Mouse (Mus musculus): ENCODE data around the gene Fam110a.

The Fam110a gene

GRCm38 (mm10) chr2:151925715-151926114 is 54.3 kb downstream of the Fam110a start:
- DNase-seq, result no peak

GRCm38 (mm10) chr2:151924276-151924675 is 55.7 kb downstream of the Fam110a start:
- DNase-seq, result no peak

DNA sequence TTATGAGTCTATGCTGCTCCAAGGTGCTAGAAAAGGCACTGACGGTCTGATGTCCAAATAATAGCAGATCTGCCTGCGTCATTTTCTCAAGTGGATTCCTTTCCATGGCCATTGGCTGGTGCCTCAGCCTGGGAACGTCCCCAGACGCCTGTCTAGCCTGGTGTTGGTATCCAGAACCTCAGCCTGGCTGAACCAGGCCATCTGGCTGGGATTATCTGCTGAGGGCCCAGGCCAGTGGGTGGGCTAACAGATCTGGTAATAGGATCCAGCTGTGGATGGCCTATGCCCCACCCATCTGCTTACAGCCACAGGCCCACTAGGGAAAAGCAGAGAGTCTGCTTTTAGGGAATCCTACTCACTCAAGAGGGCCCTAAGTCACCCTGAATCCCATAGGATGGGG is 58.4 kb downstream of the Fam110a start:
- DNase-seq, result no peak

DNA sequence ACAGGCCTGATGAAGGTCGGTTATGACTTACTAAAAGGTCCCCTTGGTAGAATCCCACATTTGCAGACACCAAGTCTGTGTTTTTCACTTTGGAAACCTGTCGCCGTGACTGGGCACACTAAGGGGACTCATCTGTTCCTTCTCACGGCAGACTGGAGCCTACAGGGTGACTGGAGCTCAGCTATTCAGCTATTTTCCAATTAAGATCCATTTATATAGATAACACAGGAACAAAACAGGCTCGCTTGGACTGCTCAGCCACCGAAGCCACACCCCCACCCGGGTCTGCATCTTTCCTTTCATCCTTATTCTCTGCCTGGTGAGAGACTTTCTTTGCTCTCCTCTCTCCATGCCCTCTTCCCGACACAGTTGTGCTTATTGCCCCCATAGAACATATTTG is 59.0 kb downstream of the Fam110a start:
- no peak for DNase-seq
